Mouse (Mus musculus): ENCODE measurements around the gene Micu1.

- TF ChIP-seq CTCF (IDR thresholded peaks at IDR 0.05; ENCODE audit: insufficient read depth, low read length) (no peak), POLR2A (IDR thresholded peaks at IDR 0.05; ENCODE audit: borderline replicate concordance, extremely low read depth, low read depth, low read length) (no peak)
Observed at GRCm38 (mm10) chr10:59701805-59702204, 472 bp upstream of the Micu1 start.
